Mouse (Mus musculus) macrophage (primary cell): Measurements from ENCODE around the gene Spast. TPM values are rescaled to one million over a fixed set of nuclear protein-coding genes. Genes with fewer than 3 reads are reported as not detected.

Experiments used
- H3K27ac ChIP-seq: fragments of 350-480 bp; formaldehyde crosslinking; 2 replicates; pipeline ENCODE4 v1.9.0; 2021
- H3K36me3 ChIP-seq: fragments of 350-480 bp; formaldehyde crosslinking; 2 replicates; pipeline ENCODE4 v1.9.0; 2021; ENCODE audit errors: inconsistent target
- H3K4me3 ChIP-seq: fragments of 350-480 bp; formaldehyde crosslinking; 2 replicates; pipeline ENCODE4 v1.9.0; 2021; ENCODE audit errors: inconsistent target
- H3K79me2 ChIP-seq: fragments of 350-480 bp; formaldehyde crosslinking; 2 replicates; pipeline ENCODE4 v1.9.0; 2021; ENCODE audit errors: inconsistent target
- WGBS: methylation state at CpG from one replicate; pipeline ENCODE4 v1.1.7; 2026; ENCODE audit warnings: inconsistent platforms; ENCODE audit not compliant: missing documents; 5-methylcytosine and 5-hydroxymethylcytosine counted together
- polyA plus RNA-seq: library from polyadenylated mRNA; stranded (reverse); fragments of 250-400 nt; gene quantifications from 3 replicates; pipeline ENCODE4 v1.2.4, GENCODE M21; 2018; ENCODE audit warnings: inconsistent platforms

Spast gene
- polyA plus RNA-seq, 1 experiment from 2014 or later: 17.9 TPM

- 96% methylated on average over 12 of the region's 12 CpGs for WGBS
- Histone ChIP-seq H3K36me3 (peaks cover 46% of the 10 kb centered on the region), H3K4me3 (no peak overlapping the region), H3K79me2 (no peaks in the 10 kb centered on the region), H3K27ac (no peak overlapping the region)
Measured at GRCm38 (mm10) chr17:74424401-74425005, 85.7 kb downstream of the Spast start.

- Histone ChIP-seq H3K4me3 (no peak overlapping the region), H3K79me2 (no peaks in the 10 kb centered on the region), H3K36me3 (peaks cover 17% of the 10 kb centered on the region), H3K27ac (peak overlapping the region; percentile 64)
- WGBS: 89% methylated on average over 8 of the region's 8 CpGs
Measured at GRCm38 (mm10) chr17:74430074-74430473, 91.3 kb downstream of the Spast start.

- 50% methylated on average over 5 of the region's 13 CpGs for WGBS
Measured at GRCm38 (mm10) chr17:74431481-74431880, 92.7 kb downstream of the Spast start.

GRCm38 (mm10) chr17:74432631-74433030, 93.8 kb downstream of the Spast start:
- Histone ChIP-seq H3K27ac (no peak overlapping the region), H3K36me3 (0 out of 2 replicates have a peak, but pooled peaks cover 8% of the 10 kb centered on the region), H3K4me3 (no peak overlapping the region), H3K79me2 (no peaks in the 10 kb centered on the region)
- WGBS: 86% methylated on average over 5 of the region's 5 CpGs

More at GRCm38 (mm10) chr17:74431481-74431880, 92.7 kb downstream of the Spast start:
- Histone ChIP-seq H3K27ac (peak overlapping the region; percentile 64), H3K79me2 (no peaks in the 10 kb centered on the region), H3K4me3 (no peak overlapping the region), H3K36me3 (peaks cover 15% of the 10 kb centered on the region)

GRCm38 (mm10) chr17:74437762-74438161, 99.0 kb downstream of the Spast start:
- H3K4me3 ChIP-seq: no peak overlapping the region
- no peaks in the 10 kb centered on the region for H3K79me2 ChIP-seq
- WGBS: 96% methylated on average over 9 of the region's 9 CpGs
- H3K36me3 ChIP-seq: 0 out of 2 replicates have a peak, but pooled peaks cover 11% of the 10 kb centered on the region
- H3K27ac ChIP-seq: no peak overlapping the region

- no peaks in the 10 kb centered on the region for H3K79me2 ChIP-seq
- WGBS: 8% methylated on average over 5 of the region's 5 CpGs
- peak overlapping the region; percentile 32 for H3K27ac ChIP-seq
- no peak overlapping the region for H3K4me3 ChIP-seq
- peaks cover 24% of the 10 kb centered on the region for H3K36me3 ChIP-seq
Measured at GRCm38 (mm10) chr17:74440486-74440885, 101.7 kb downstream of the Spast start.

Other genes with a start within 250 kb of the Spast start
- gene Memo1, start 43.5 kb upstream of the Spast start, polyA plus RNA-seq: 43.0 to 85.8 TPM (median 55.8 TPM) in 3 replicates
- 46.3 to 83.5 TPM (median 55.5 TPM) in 3 replicates for gene Dpy30, start 15.0 kb upstream of the Spast start, polyA plus RNA-seq
- 11.1 to 14.4 TPM (median 14.3 TPM) in 3 replicates for gene Slc30a6, start 56.6 kb downstream of the Spast start, polyA plus RNA-seq
- 5.8 to 7.9 TPM (median 5.9 TPM) in 3 replicates for gene Nlrc4, start 120.2 kb downstream of the Spast start, polyA plus RNA-seq
- gene Yipf4, start 150.5 kb downstream of the Spast start, polyA plus RNA-seq: 33.6 to 50.1 TPM (median 43.6 TPM) in 3 replicates
- 46.6 to 61.5 TPM (median 54.2 TPM) in 3 replicates for gene Birc6, start 189.3 kb downstream of the Spast start, polyA plus RNA-seq